Mouse (Mus musculus) intestine, postnatal 0 days (tissue): ENCODE data around the gene Mcrip2. TPM values are rescaled to one million over a fixed set of nuclear protein-coding genes. Genes with fewer than 3 reads are reported as not detected.

Experiments
- ATAC-seq: fragments of 200-750 bp; cut with Nextera tagmentation; 2 replicates; pipeline ENCODE4 v1.8.0; 2017; ENCODE audit warnings: mild to moderate bottlenecking, moderate TSS enrichment, moderate library complexity
- H3K27ac ChIP-seq: fragments of 300-500 bp; sonication (generic); 2 replicates; pipeline ENCODE4 v1.5.1; 2014; ENCODE audit warnings: mild to moderate bottlenecking, low read depth, low read length, moderate library complexity
- H3K27me3 ChIP-seq: fragments of 300-500 bp; sonication (generic); replicated peaks from 2 replicates; pipeline ENCODE4 v1.6.1; 2014; ENCODE audit warnings: low read length, mixed read lengths; ENCODE audit not compliant: control insufficient read depth, insufficient read depth
- H3K36me3 ChIP-seq: fragments of 300-500 bp; sonication (generic); 2 replicates; pipeline ENCODE4 v1.6.1; 2014; ENCODE audit warnings: mild to moderate bottlenecking, moderate library complexity; ENCODE audit not compliant: control insufficient read depth, insufficient read depth
- H3K4me1 ChIP-seq: fragments of 300-500 bp; sonication (generic); replicated peaks from 2 replicates; pipeline ENCODE4 v1.6.1; 2014; ENCODE audit warnings: antibody characterized with exemption, low read length, mixed read lengths; ENCODE audit not compliant: control insufficient read depth, insufficient read depth
- H3K4me2 ChIP-seq: fragments of 300-500 bp; sonication (generic); replicated peaks from 2 replicates; pipeline ENCODE4 v1.6.1; 2014; ENCODE audit warnings: low read depth, mild to moderate bottlenecking, moderate library complexity
- H3K4me3 ChIP-seq: fragments of 300-500 bp; sonication (generic); 2 replicates; pipeline ENCODE4 v1.5.1; 2014; ENCODE audit warnings: low read depth, low read length
- H3K9ac ChIP-seq: fragments of 300-500 bp; sonication (generic); 2 replicates; pipeline ENCODE4 v1.6.1; 2014; ENCODE audit warnings: mild to moderate bottlenecking, low read depth, low read length
- H3K9me3 ChIP-seq: fragments of 300-500 bp; sonication (generic); 2 replicates; pipeline ENCODE4 v1.6.1; 2016; ENCODE audit warnings: mixed run types; ENCODE audit not compliant: control insufficient read depth
- CTCF ChIP-seq: sonication (generic); IDR thresholded peaks from 2 replicates; pipeline ENCODE4 v1.5.1; 2016; ENCODE audit warnings: low read depth, mild to moderate bottlenecking, control low read depth, antibody characterized with exemption, moderate library complexity
- WGBS: fragments of 180-500 bp; shearing (Covaris S2); extraction: QIAGEN DNeasy Blood & Tissue Kit; methylation state at CpG from one replicate; pipeline ENCODE4 v1.1.7; 2014; 5-methylcytosine and 5-hydroxymethylcytosine counted together
- polyA plus RNA-seq: library from polyadenylated mRNA; unstranded; fragments of >200 nt; fragmentation: Nextera tagmentation; extraction: Ambion mirVana; gene quantifications from 2 replicates; pipeline ENCODE4 v1.2.1, GENCODE M21; 2015

The Mcrip2 gene
- polyA plus RNA-seq, 1 experiment from 2014 or later = 51.0 TPM

- Histone ChIP-seq H3K9ac (no peak overlapping the region), H3K27me3 (no peaks in the 10 kb centered on the region), H3K4me2 (no peak overlapping the region), H3K4me1 (peaks cover 6% of the 10 kb centered on the region; the same call in 1 of the 2 replicates), H3K27ac (no peak overlapping the region), H3K4me3 (no peak overlapping the region), H3K36me3 (peaks cover 32% of the 10 kb centered on the region), H3K9me3 (no peaks in the 10 kb centered on the region)
- peak; percentile 74 for TF ChIP-seq CTCF
- WGBS = 58% methylated on average over 4 of the region's 4 CpGs
- ATAC-seq = 0 out of 2 replicates have a peak, but pooled peaks have one; percentile 1
Observed at GRCm38 (mm10) chr17:25879261-25879660, 10.7 kb upstream of the Mcrip2 start.

GRCm38 (mm10) chr17:25878611-25879180 lies 10.1 kb upstream of the Mcrip2 start:
- no peak for ATAC-seq
- Histone ChIP-seq H3K9me3 (no peaks in the 10 kb centered on the region), H3K4me2 (no peak overlapping the region), H3K4me3 (no peak overlapping the region), H3K4me1 (peaks cover 6% of the 10 kb centered on the region; the same call in 1 of the 2 replicates), H3K27me3 (no peaks in the 10 kb centered on the region), H3K36me3 (peaks cover 28% of the 10 kb centered on the region), H3K9ac (no peak overlapping the region), H3K27ac (no peak overlapping the region)
- WGBS = 93% methylated on average over 19 of the region's 19 CpGs
- no peak for TF ChIP-seq CTCF

GRCm38 (mm10) chr17:25877741-25878610 lies 9.4 kb upstream of the Mcrip2 start:
- Histone ChIP-seq H3K9ac (no peak overlapping the region), H3K27ac (no peak overlapping the region), H3K4me1 (peaks cover 6% of the 10 kb centered on the region; the same call in 1 of the 2 replicates), H3K4me2 (no peak overlapping the region), H3K36me3 (peaks cover 21% of the 10 kb centered on the region), H3K9me3 (no peaks in the 10 kb centered on the region), H3K4me3 (no peak overlapping the region), H3K27me3 (no peaks in the 10 kb centered on the region)
- 93% methylated on average over 32 of the region's 32 CpGs for whole genome bisulfite sequencing
- TF ChIP-seq CTCF = no peak
- ATAC-seq = no peak

GRCm38 (mm10) chr17:25877025-25877424 lies 8.5 kb upstream of the Mcrip2 start:
- Histone ChIP-seq H3K4me1 (peaks cover 6% of the 10 kb centered on the region; the same call in 1 of the 2 replicates), H3K9me3 (no peaks in the 10 kb centered on the region), H3K27ac (no peak overlapping the region), H3K9ac (no peak overlapping the region; the same call in 1 of the 2 replicates), H3K4me3 (no peak overlapping the region), H3K36me3 (peaks cover 15% of the 10 kb centered on the region), H3K27me3 (no peaks in the 10 kb centered on the region), H3K4me2 (no peak overlapping the region)
- 86% methylated on average over 3 of the region's 3 CpGs for WGBS
- ATAC-seq = no peak
- no peak for TF ChIP-seq CTCF

GRCm38 (mm10) chr17:25876347-25876915 lies 7.9 kb upstream of the Mcrip2 start:
- no peaks in the 10 kb centered on the region for H3K9me3 ChIP-seq
- no peak; the same call in 1 of the 2 replicates for ATAC-seq
- H3K4me2 ChIP-seq = peak overlapping the region; percentile 86
- peak overlapping the region; percentile 74 for H3K4me3 ChIP-seq
- no peaks in the 10 kb centered on the region for H3K27me3 ChIP-seq
- H3K36me3 ChIP-seq = peaks cover 10% of the 10 kb centered on the region
- H3K9ac ChIP-seq = peak overlapping the region; percentile 50; the same call in 1 of the 2 replicates
- H3K27ac ChIP-seq = peak overlapping the region; percentile 63; the same call in 1 of the 2 replicates
- 43% methylated on average over 10 of the region's 10 CpGs for WGBS
- peaks cover 6% of the 10 kb centered on the region; the same call in 1 of the 2 replicates for H3K4me1 ChIP-seq
- TF ChIP-seq CTCF = no peak
